Mouse (Mus musculus): ENCODE measurements around the gene Plcb1. TPM values are rescaled to one million over a fixed set of nuclear protein-coding genes. Genes with fewer than 3 reads are reported as not detected.

Plcb1 gene
- total RNA-seq, 2 experiments from 2014 or later: 8.5 to 9.3 TPM

GRCm38 (mm10) chr2:134910882-134911281 lies 125.0 kb downstream of the Plcb1 start:
- intact Hi-C loops (cut with DNase I): no loop called here

GRCm38 (mm10) chr2:134911360-134911759 lies 125.5 kb downstream of the Plcb1 start:
- intact Hi-C loops (cut with DNase I): no loop called here
- DNase-seq: no peak

More at GRCm38 (mm10) chr2:134910882-134911281, 125.0 kb downstream of the Plcb1 start:
- DNase-seq: no peak

GRCm38 (mm10) chr2:134912616-134913015 lies 126.7 kb downstream of the Plcb1 start:
- DNase-seq: no peak
- intact Hi-C loops (cut with DNase I): no loop called here

DNA sequence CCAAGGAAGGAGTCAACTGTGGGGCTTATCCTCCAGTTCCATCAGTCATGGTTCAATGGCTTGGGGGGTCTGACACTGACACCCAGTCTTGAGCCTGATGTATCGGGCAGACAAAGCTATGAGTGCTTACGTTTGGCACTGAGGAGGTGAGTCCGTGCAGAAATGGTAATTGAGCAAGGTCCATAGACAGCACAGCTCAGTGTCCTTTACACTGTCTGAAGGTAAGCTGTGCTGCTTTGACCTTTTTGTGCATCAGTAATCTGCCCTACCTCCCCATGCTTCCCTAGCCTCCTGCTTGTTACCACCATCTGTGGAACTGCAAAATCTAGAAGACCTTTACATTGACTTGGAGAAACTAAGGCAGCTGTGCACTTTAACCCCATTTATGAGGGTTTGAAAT lies 127.7 kb downstream of the Plcb1 start:
- intact Hi-C loops (cut with DNase I): no loop called here
- no peak for DNase-seq

DNA sequence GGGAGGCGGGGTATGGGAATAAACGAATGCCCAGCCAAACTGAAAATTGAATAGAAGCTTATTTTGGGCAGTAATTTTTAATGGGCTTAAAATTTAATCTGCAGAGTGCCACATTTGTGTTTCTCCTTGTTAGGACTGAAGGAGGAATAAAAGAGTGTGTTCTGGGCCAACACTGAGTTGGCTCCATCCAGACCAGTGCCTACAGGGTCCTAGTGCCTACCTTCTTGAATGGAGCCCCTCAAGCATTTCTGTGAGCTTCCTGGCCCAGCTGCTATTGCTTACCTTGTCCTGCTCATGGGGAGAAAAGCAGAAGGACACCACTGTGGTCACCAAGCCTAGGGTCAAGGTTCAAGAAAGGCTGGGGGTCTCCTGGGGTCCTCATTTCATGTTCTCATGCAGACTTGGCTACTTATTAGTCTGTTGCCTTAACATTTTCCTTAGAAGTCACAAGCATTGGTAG lies 128.3 kb downstream of the Plcb1 start:
- DNase-seq: no peak
- intact Hi-C loops (cut with DNase I): no loop called here

- DNase-seq: no peak
- intact Hi-C loops (cut with DNase I): no loop called here
Observed at GRCm38 (mm10) chr2:134915035-134915434, 129.2 kb downstream of the Plcb1 start.

GRCm38 (mm10) chr2:134920611-134921280 lies 134.9 kb downstream of the Plcb1 start:
- peak in 1 of 2 experiments; percentile 2 for DNase-seq
- intact Hi-C loops (cut with DNase I): no loop called here

GRCm38 (mm10) chr2:134922636-134923375 lies 136.9 kb downstream of the Plcb1 start:
- intact Hi-C loops (cut with DNase I): no loop called here
- no peak for DNase-seq

DNA sequence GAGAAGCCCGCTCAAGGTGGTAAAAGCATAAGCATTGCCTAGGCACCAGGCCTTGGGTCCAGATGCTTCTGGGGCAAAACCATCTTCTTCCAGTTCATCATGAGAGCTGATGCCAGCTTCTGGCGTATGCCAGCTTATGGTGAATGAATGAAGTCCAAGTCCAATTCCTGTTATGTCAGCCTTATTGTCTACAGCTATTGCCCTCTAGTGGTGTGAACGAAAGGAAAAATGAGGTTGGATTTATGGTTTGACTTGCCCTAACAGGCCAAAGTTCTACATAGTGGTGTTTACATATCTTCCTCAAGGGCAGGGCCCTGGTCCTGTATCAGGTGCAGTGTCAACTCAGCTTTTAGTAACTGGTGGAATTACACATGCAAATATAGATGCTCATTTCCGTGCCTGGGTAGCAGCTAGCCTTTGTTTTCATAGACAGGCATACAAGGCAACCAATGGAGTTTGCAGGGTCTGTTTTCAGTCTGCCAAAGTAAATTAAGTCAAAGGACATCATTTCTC lies 138.3 kb downstream of the Plcb1 start:
- intact Hi-C loops (cut with DNase I): no loop called here
- DNase-seq: no peak

DNA sequence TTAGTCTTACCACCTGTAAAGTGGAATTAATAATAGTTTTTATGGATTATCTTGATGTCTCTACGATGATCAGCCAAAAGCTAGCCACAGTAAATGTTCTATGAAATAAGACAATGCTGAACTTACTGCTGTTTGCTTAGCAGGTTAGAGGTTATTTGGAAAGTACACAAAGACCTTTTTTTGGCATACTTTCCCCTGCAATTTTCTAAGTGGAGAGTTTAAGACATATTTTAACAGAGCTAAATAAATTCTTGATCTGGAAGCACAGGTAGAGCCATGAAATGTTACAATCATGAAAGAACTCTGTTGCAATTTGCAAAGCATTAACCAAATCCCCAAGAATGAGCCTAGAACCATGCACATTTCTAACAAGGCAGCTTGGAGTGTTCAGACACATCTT lies 140.4 kb downstream of the Plcb1 start:
- intact Hi-C loops (cut with DNase I): no loop called here
- DNase-seq: no peak

GRCm38 (mm10) chr2:134927072-134927471 lies 141.2 kb downstream of the Plcb1 start:
- intact Hi-C loops (cut with DNase I): no loop called here
- no peak for DNase-seq

DNA sequence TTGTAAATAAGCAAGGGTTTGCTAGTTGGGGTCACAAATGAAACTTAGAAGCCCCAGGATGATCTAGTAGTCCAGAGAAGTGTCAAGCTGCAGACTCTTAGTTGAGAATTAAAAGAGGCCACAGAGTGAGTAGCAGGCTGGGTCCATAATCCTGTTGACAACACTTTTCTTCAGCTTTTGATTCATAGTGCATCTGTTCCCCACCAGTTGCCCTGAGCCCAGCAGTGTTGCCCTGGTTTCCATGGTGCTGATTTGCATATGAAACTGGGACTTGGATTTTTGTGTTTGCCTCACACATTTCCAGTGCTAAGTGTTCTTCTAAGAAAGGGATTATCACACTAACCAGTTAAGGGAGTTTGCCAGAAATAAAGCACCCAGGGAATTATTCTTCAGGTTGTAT lies 143.6 kb downstream of the Plcb1 start:
- no peak for DNase-seq
- intact Hi-C loops (cut with DNase I): no loop called here

GRCm38 (mm10) chr2:134930961-134931360 lies 145.1 kb downstream of the Plcb1 start:
- intact Hi-C loops (cut with DNase I): no loop called here

DNA sequence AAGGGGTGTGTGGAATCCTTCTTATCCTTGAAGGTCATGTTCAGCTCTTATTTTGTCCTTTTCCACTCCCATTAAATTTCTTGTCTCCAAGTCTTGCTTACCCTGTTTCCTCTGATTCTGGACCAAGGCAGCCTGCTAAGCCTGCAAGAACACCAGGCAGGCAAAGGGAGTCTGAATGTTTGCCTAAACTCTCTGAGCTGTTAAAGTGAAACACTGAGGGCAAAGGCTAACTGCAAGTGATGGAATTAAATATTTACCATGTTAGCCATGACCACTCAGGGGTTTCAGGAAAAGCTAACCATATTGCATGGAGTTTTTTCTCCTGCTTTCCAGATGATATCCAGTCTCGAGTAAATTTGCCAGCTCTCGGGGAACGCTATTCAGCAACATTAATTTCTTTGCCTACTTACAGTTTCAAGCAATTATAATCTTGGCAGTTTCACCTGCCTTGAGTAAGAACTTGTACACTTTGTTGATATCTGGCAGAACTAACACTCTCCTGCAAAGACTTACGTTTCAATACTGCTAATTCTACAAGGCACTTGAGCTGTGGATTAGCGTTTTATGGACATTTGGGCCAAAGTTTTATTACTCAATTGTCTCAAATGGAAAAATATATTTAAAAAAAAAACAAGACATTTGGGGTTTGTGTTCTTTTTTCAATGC lies 146.0 kb downstream of the Plcb1 start:
- DNase-seq: no peak

More at GRCm38 (mm10) chr2:134930961-134931360, 145.1 kb downstream of the Plcb1 start:
- DNase-seq: no peak

GRCm38 (mm10) chr2:134935469-134935868 lies 149.6 kb downstream of the Plcb1 start:
- intact Hi-C loops (cut with DNase I): no loop called here
- DNase-seq: no peak

More for the DNA sequence above, 146.0 kb downstream of the Plcb1 start:
- intact Hi-C loops (cut with DNase I): no loop called here

- intact Hi-C loops (cut with DNase I): no loop called here
- DNase-seq: no peak
Observed at GRCm38 (mm10) chr2:134935970-134936649, 150.2 kb downstream of the Plcb1 start.

- DNase-seq: no peak
- intact Hi-C loops (cut with DNase I): no loop called here
Observed at GRCm38 (mm10) chr2:134937666-134938065, 151.8 kb downstream of the Plcb1 start.

GRCm38 (mm10) chr2:134942039-134942438 lies 156.2 kb downstream of the Plcb1 start:
- intact Hi-C loops (cut with DNase I): no loop called here
- DNase-seq: no peak

DNA sequence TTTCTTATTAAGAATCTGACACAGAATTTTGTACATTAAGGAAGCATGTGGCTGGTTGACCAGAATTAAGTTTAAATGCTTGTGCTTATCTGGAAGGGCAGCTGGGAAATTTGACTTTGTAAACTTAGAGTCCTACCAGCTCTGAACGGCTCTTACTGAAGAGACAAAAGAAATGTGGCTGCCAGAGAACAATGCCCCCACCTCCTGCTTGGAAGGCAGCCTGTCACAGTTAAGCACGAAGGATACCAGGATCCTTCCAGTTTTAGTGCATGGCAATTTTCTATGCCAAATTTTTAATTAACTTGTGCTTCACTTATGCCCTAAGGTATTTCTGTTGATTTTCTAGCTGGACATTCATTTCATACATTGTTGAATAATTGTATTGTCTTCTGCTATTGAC lies 157.1 kb downstream of the Plcb1 start:
- DNase-seq: no peak
- intact Hi-C loops (cut with DNase I): no loop called here

- intact Hi-C loops (cut with DNase I): no loop called here
- DNase-seq: no peak
Observed at GRCm38 (mm10) chr2:134946331-134946730, 160.5 kb downstream of the Plcb1 start.

DNA sequence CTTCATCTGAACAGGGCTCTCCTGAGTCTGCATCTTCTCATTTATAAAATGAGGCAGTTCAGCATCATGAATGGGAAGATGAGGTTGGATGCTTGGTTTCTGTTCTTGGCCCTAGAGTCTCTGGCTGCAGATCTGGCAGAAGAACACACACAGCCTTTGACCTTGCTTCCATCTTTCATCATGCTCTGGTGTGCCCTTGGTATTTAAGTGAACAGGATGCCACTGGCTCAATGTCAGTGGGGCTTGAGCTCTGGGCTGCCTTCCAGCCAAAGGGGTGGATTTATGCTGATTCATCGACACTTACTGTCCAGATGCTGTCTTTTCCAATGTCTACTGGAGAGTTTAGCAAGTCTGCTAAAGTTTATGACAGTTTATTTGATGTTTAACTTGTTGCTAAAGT lies 161.0 kb downstream of the Plcb1 start:
- DNase-seq: peak; percentile 29 to 52
- intact Hi-C loops (cut with DNase I): no loop called here
